ENCODE assay signal across 8 mouse cellular contexts in the genomic region with DNA sequence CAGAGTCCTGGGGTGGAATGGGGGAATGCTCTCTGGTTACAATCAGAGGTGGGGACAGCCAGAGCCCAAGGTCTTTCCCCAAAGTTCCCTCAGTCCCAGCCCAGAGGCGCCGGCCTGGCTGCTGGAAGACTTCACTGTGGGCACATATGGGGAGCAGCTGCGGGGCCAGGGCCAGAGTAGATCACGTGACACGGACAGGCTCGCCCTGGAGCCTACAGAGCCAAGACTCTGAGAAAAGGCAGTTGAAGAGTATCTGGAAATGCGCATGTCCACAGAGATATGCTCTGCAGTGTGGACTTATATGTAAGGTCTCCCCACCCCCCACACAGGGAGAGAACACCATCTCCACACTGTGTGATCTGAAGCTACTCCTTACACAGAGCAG. TPM values are rescaled to one million over a fixed set of nuclear protein-coding genes. Genes with fewer than 3 reads are reported as not detected.
A peak's percentile ranks its signal among the peaks of the same experiment; 100 is the strongest.
DNase-seq lines count a peak whose midpoint lies in the region; ATAC-seq lines count a peak whose summit lies in the region.

No protein-coding gene starts in this region.

- intact Hi-C loops in heart, postnatal 25 days (cut with DNase I) = no loop called here

- peaks cover 78% of the 10 kb centered on the region for H3K4me1 ChIP-seq in limb, embryonic 12.5 days (replicated peaks)
- H3K4me1 ChIP-seq in midbrain, embryonic 13.5 days (replicated peaks) = peaks cover 20% of the 10 kb centered on the region

- WGBS in limb, embryonic 12.5 days = 12% methylated on average over 7 of the region's 7 CpGs
- 61% methylated on average over 7 of the region's 7 CpGs for whole genome bisulfite sequencing in midbrain, embryonic 13.5 days

- H3K27ac ChIP-seq in limb, embryonic 12.5 days = peak overlapping the region; percentile 95
- H3K27ac ChIP-seq in midbrain, embryonic 13.5 days = no peak overlapping the region

- peak; percentile 90 for DNase-seq in NIH3T3 (ENCODE audit: low read depth)
- DNase-seq in embryo, embryonic 11 days = peak; percentile 88
- DNase-seq in heart, postnatal 25 days (ENCODE audit: low spot score) = peak; percentile 76
- DNase-seq in left cerebral cortex, adult 11 months (ENCODE audit: low spot score) = no peak
- no peak for DNase-seq in left cerebral cortex, adult 8-10 months (ENCODE audit: low spot score in 2 of 2)

- H3K4me2 ChIP-seq in limb, embryonic 12.5 days = peak overlapping the region; percentile 21; the same call in 1 of the 2 replicates
- H3K4me2 ChIP-seq in midbrain, embryonic 13.5 days (replicated peaks) = no peak overlapping the region

- H3K9me3 ChIP-seq in limb, embryonic 12.5 days = no peaks in the 10 kb centered on the region
- H3K9me3 ChIP-seq in midbrain, embryonic 13.5 days = no peaks in the 10 kb centered on the region

- H3K4me3 ChIP-seq in limb, embryonic 12.5 days (replicated peaks) = 0 out of 2 replicates have a peak overlapping the region, but pooled peaks have one; percentile 2
- H3K4me3 ChIP-seq in midbrain, embryonic 13.5 days (replicated peaks) = no peak overlapping the region

- H3K27me3 ChIP-seq in limb, embryonic 12.5 days = no peaks in the 10 kb centered on the region
- H3K27me3 ChIP-seq in midbrain, embryonic 13.5 days = no peaks in the 10 kb centered on the region

- no peaks in the 10 kb centered on the region for H3K36me3 ChIP-seq in limb, embryonic 12.5 days
- H3K36me3 ChIP-seq in midbrain, embryonic 13.5 days = no peaks in the 10 kb centered on the region

- H3K9ac ChIP-seq in limb, embryonic 12.5 days (replicated peaks) = no peak overlapping the region
- peak overlapping the region; percentile 19; the same call in 1 of the 2 replicates for H3K9ac ChIP-seq in midbrain, embryonic 13.5 days (replicated peaks)

- ATAC-seq in limb, embryonic 12.5 days (ENCODE audit: insufficient number of reproducible peaks, insufficient read depth, low FRiP score, low TSS enrichment, low read depth) = peak; percentile 84
- ATAC-seq in midbrain, embryonic 13.5 days = peak; percentile 18; the same call in 1 of the 2 replicates
- ATAC-seq in monocyte, adult 5-6 weeks (replicated peaks; ENCODE audit: insufficient number of reproducible peaks, low FRiP score, low TSS enrichment, poor library complexity, severe bottlenecking) = no peak

RNA-seq across cellular contexts. Expression of a gene that starts 6.4 kb away (rescaled TPM):
- total RNA-seq in heart, postnatal 25 days (2021) = 10 to 100 TPM; 37.8 to 57.0 TPM
- polyA plus RNA-seq in limb, embryonic 12.5 days (2016; fragmentation: Nextera tagmentation; extraction: Ambion mirVana) = 299 and 330 TPM in 2 replicates
- polyA plus RNA-seq in midbrain, embryonic 13.5 days (2015; fragmentation: Nextera tagmentation; extraction: Ambion mirVana) = 32.8 and 39.4 TPM in 2 replicates
- 3.7 to 18.6 TPM (median 15.7 TPM) in 3 replicates for total RNA-seq in monocyte, adult 5-6 weeks (2017)
- 10 to 100 TPM; 19.1 to 30.8 (median 22.9) TPM for total RNA-seq in left cerebral cortex, adult 8-10 months (2022)

RNA-seq across cellular contexts. Expression of a gene that starts 24.3 kb away (rescaled TPM):
- 10 to 100 TPM; 12.2 to 16.8 TPM for total RNA-seq in heart, postnatal 25 days (2021)
- polyA plus RNA-seq in limb, embryonic 12.5 days (2016; fragmentation: Nextera tagmentation; extraction: Ambion mirVana) = 29.9 and 30.6 TPM in 2 replicates
- polyA plus RNA-seq in midbrain, embryonic 13.5 days (2015; fragmentation: Nextera tagmentation; extraction: Ambion mirVana) = 4.1 and 5.5 TPM in 2 replicates
- not detected in 3 replicates for total RNA-seq in monocyte, adult 5-6 weeks (2017)
- total RNA-seq in left cerebral cortex, adult 8-10 months (2022) = 1 to 10 TPM; 2.1 to 4.8 (median 2.5) TPM

RNA-seq across cellular contexts. Expression of a gene that starts 42.8 kb away (rescaled TPM):
- 10 to 100 TPM; 17.7 to 18.5 TPM for total RNA-seq in heart, postnatal 25 days (2021)
- polyA plus RNA-seq in limb, embryonic 12.5 days (2016; fragmentation: Nextera tagmentation; extraction: Ambion mirVana) = 36.3 and 39.2 TPM in 2 replicates
- polyA plus RNA-seq in midbrain, embryonic 13.5 days (2015; fragmentation: Nextera tagmentation; extraction: Ambion mirVana) = 42.7 and 44.1 TPM in 2 replicates
- total RNA-seq in monocyte, adult 5-6 weeks (2017) = 10.0 to 12.9 TPM (median 10.6 TPM) in 3 replicates
- 10 to 100 TPM; 15.5 to 18.6 (median 18.2) TPM for total RNA-seq in left cerebral cortex, adult 8-10 months (2022)

Comparison
In these comparisons a context has a peak if more than half of its experiments do, and no peak if none do; other contexts are left out.
1. DNase-seq: peak in NIH3T3 (single experiment), embryo, embryonic 11 days (single experiment) and heart, postnatal 25 days (single experiment); none in left cerebral cortex, adult 11 months (single experiment) and left cerebral cortex, adult 8-10 months (0 of 2).